Mouse (Mus musculus): ENCODE measurements at regions not wholly inside any gene's neighbourhood (a gene's known extent, or its start where the extent isn't known, plus 50 kb on each side); places are given as distances from the start of the nearest gene placed in this dataset.

DNA sequence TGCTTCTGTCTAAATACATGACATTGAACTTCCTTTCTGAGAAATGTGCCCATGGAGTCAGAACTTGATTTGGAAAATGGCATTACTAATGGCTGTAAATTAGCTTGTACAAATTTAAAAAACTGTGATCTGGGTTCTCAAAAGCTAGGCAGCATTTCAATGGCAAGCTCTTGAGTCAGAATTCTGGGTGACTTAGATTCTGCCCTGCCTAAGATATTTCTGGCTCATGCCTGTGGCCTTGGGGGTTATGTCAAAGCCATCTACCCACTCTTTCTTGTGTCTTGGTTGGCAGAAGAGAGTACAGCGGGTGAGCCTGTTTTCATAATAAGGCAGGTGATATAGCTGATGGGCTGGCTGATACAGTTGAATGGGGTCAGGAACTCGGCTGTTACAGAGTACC lies 404.4 kb upstream of the Clnk start:
- TF ChIP-seq GATA1 (IDR thresholded peaks at IDR 0.05; ENCODE audit: borderline replicate concordance, low read length) (no peak), FLI1 (IDR thresholded peaks at IDR 0.05; ENCODE audit: low read length) (no peak)

All from megakaryocyte, embryonic 14.5 days (primary cell).